Comparison of ENCODE assay signal across 8 mouse cellular contexts in genomic region chr13:18218566-18219234, GRCm38 (mm10).
A peak's percentile ranks its signal among the peaks of the same experiment; 100 is the strongest.
DNase-seq lines count a peak whose midpoint lies in the region; ATAC-seq lines count a peak whose summit lies in the region.

No protein-coding gene starts in this region.

- no peak for DNase-seq in cerebellum, adult 9-11 months
- DNase-seq in testis, postnatal 10 days (ENCODE audit: low spot score): peak; percentile 44
- DNase-seq in testis, postnatal 14 days (ENCODE audit: low spot score): no peak
- peak; percentile 71 for DNase-seq in hindbrain, embryonic 11.5 days (ENCODE audit: low spot score)
- peak; percentile 53 for DNase-seq in limb, embryonic 10.5 days (ENCODE audit: low spot score)
- peak; percentile 44 for DNase-seq in right cerebral cortex, postnatal 4 days
- DNase-seq in thymus, postnatal 4 days: no peak

- H3K4me3 ChIP-seq in hindbrain, embryonic 11.5 days (ENCODE audit: low read depth, low read length): no peak overlapping the region
- H3K4me3 ChIP-seq in limb, embryonic 10.5 days: peak overlapping the region; percentile 28

- peak; percentile 66; the same call in 1 of the 2 replicates for ATAC-seq in cerebellum, adult (ENCODE audit: insufficient number of reproducible peaks, low FRiP score, low TSS enrichment)
- ATAC-seq in hindbrain, embryonic 11.5 days (ENCODE audit: low FRiP score): peak; percentile 94

- no peaks in the 10 kb centered on the region for H3K27me3 ChIP-seq in hindbrain, embryonic 11.5 days (ENCODE audit: control insufficient read depth, insufficient read depth, low read length)
- peaks cover 15% of the 10 kb centered on the region for H3K27me3 ChIP-seq in limb, embryonic 10.5 days (ENCODE audit: low read depth, poor library complexity, severe bottlenecking)

- peak overlapping the region; percentile 32 for H3K4me2 ChIP-seq in hindbrain, embryonic 11.5 days (replicated peaks; ENCODE audit: low read depth, low read length)

- no peak overlapping the region for H3K27ac ChIP-seq in hindbrain, embryonic 11.5 days (ENCODE audit: low read depth, low read length)
- H3K27ac ChIP-seq in limb, embryonic 10.5 days: no peak overlapping the region

- no peaks in the 10 kb centered on the region for H3K4me1 ChIP-seq in hindbrain, embryonic 11.5 days (replicated peaks; ENCODE audit: control insufficient read depth, insufficient read depth, low read length)
- H3K4me1 ChIP-seq in limb, embryonic 10.5 days: peaks cover 6% of the 10 kb centered on the region

- no peaks in the 10 kb centered on the region for H3K36me3 ChIP-seq in hindbrain, embryonic 11.5 days (ENCODE audit: control insufficient read depth, insufficient read depth, low read length)
- H3K36me3 ChIP-seq in limb, embryonic 10.5 days: no peaks in the 10 kb centered on the region

- no peaks in the 10 kb centered on the region for H3K9me3 ChIP-seq in hindbrain, embryonic 11.5 days (ENCODE audit: control insufficient read depth, low read length)
- H3K9me3 ChIP-seq in limb, embryonic 10.5 days (replicated peaks): no peaks in the 10 kb centered on the region

- no peak overlapping the region for H3K9ac ChIP-seq in hindbrain, embryonic 11.5 days (ENCODE audit: low read depth, low read length)

- WGBS in hindbrain, embryonic 11.5 days: 4% methylated on average over 22 of the region's 22 CpGs
- 8% methylated on average over 22 of the region's 22 CpGs for WGBS in limb, embryonic 10.5 days

Comparison
In these comparisons a context has a peak if more than half of its experiments do, and no peak if none do; other contexts are left out.
1. DNase-seq: peak in testis, postnatal 10 days (single experiment), hindbrain, embryonic 11.5 days (single experiment), limb, embryonic 10.5 days (single experiment) and right cerebral cortex, postnatal 4 days (single experiment); none in cerebellum, adult 9-11 months (single experiment), testis, postnatal 14 days (single experiment) and thymus, postnatal 4 days (single experiment).